Mouse (Mus musculus) hindbrain, embryonic 13.5 days (tissue): ENCODE measurements around the gene 0610010K14Rik. TPM values are rescaled to one million over a fixed set of nuclear protein-coding genes. Genes with fewer than 3 reads are reported as not detected.

Experiments used
- ATAC-seq: fragments of 200-750 bp; cut with Nextera tagmentation; 2 replicates; pipeline ENCODE4 v1.8.0; 2017; ENCODE audit warnings: moderate TSS enrichment; ENCODE audit not compliant: low FRiP score
- H3K27ac ChIP-seq: fragments of 300-500 bp; sonication (generic); 2 replicates; pipeline ENCODE4 v1.5.1; 2015; ENCODE audit warnings: inconsistent platforms, mild to moderate bottlenecking, moderate library complexity
- H3K27me3 ChIP-seq: fragments of 300-500 bp; sonication (generic); 2 replicates; pipeline ENCODE4 v1.6.1; 2015; ENCODE audit warnings: mild to moderate bottlenecking, inconsistent platforms
- H3K36me3 ChIP-seq: fragments of 300-500 bp; sonication (generic); 2 replicates; pipeline ENCODE4 v1.6.1; 2015; ENCODE audit warnings: mild to moderate bottlenecking, inconsistent platforms
- H3K4me1 ChIP-seq: fragments of 300-500 bp; sonication (generic); replicated peaks from 2 replicates; pipeline ENCODE4 v1.6.1; 2015; ENCODE audit warnings: inconsistent platforms
- H3K4me2 ChIP-seq: fragments of 300-500 bp; sonication (generic); 2 replicates; pipeline ENCODE4 v1.6.1; 2015; ENCODE audit warnings: inconsistent platforms, mild to moderate bottlenecking, moderate library complexity
- H3K4me3 ChIP-seq: fragments of 300-500 bp; sonication (generic); 2 replicates; pipeline ENCODE4 v1.5.1; 2015; ENCODE audit warnings: mild to moderate bottlenecking, inconsistent platforms
- H3K9ac ChIP-seq: fragments of 300-500 bp; sonication (generic); 2 replicates; pipeline ENCODE4 v1.6.1; 2015; ENCODE audit warnings: mild to moderate bottlenecking, inconsistent platforms
- H3K9me3 ChIP-seq: fragments of 300-500 bp; sonication (generic); 2 replicates; pipeline ENCODE4 v1.6.1; 2016; ENCODE audit warnings: inconsistent platforms
- WGBS: fragments of 180-500 bp; shearing (Covaris S2); methylation state at CpG from one replicate; pipeline ENCODE4 v1.1.7; 2015; 5-methylcytosine and 5-hydroxymethylcytosine counted together
- microRNA counts: library from miRNA; unstranded; fragments of <30 nt; microRNA quantifications from one replicate; lab custom pipeline; 2016
- microRNA-seq: library from miRNA; unstranded; fragments of <30 nt; microRNA quantifications from one replicate; pipeline ENCODE4, GENCODE M21; 2016
- polyA plus RNA-seq: library from polyadenylated mRNA; unstranded; fragments of >200 nt; fragmentation: Nextera tagmentation; extraction: Ambion mirVana; gene quantifications from 2 replicates; pipeline ENCODE4 v1.2.1, GENCODE M21; 2015

Gene 0610010K14Rik
- polyA plus RNA-seq, 1 experiment from 2014 or later, result 201 TPM

DNA sequence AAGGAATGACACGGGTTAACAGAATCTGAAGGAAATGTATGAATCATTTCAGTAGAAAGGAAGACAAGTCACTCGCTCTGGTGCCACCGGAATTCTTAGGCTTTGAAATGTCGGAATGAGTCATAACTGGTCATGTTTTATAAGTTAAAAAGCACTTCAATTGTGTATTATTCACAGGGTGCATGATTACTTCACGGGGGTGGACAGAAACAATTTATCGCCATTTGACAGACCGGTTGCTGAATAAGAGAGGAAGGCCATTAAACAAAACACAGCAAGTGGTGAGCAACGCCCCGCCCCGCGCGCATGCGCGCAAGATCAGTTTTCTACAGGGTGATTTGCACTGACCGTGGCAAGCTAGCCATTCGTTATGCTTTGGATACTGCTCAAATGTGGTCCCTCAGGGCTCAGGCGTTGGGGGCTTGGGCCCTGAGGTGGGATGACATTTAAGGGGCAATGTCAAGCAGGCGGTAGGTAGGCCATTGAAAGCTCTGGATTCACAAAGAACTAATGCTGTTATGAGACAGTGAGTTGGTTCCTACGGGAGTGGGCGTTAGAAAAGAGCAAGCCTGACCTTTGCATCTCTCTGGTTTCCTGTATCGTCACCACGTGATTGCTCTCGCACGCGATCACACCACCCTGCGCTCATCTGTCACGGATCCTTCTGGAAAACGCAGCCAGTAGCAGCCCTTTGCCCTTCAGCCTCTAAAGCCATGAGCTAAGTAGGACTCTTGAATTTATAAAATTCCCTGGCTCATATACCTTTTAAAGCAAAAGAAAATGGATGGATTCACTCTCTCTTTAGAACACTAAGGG lies 48.2 kb downstream of the 0610010K14Rik start:
- Histone ChIP-seq H3K4me3 (no peak overlapping the region), H3K4me1 (no peaks in the 10 kb centered on the region), H3K4me2 (0 out of 2 replicates have a peak overlapping the region, but pooled peaks have one; percentile 1), H3K27ac (no peak overlapping the region), H3K9me3 (no peaks in the 10 kb centered on the region), H3K36me3 (no peaks in the 10 kb centered on the region), H3K27me3 (no peaks in the 10 kb centered on the region), H3K9ac (no peak overlapping the region)
- no peak for ATAC-seq
- 75% methylated on average over 28 of the region's 28 CpGs for WGBS

MicroRNAs within 50 kb of the gene (microRNA counts, 519-probe panel; counts per million panel counts)
- microRNA mmu-miR-195 (lab: Ali Mortazavi, UCI), result 51.3 counts per million
- 51.3 counts per million for microRNA mmu-miR-497 (lab: Ali Mortazavi, UCI)

Small RNA genes lying within 50 kb of the gene (microRNA-seq; reads per million reads assigned to microRNA genes)
- gene Mir195a (290 reads per million, percentile 62 among the genes with 10 or more reads in this experiment), gene Mir497 (not detected), gene Mir497b (not detected)

Other genes with a start within 250 kb of the 0610010K14Rik start
- gene Gabarap, start 246.8 kb downstream of the 0610010K14Rik start, polyA plus RNA-seq, result 670 and 709 TPM in 2 replicates
- 72.9 and 74.8 TPM in 2 replicates for gene Phf23, start 242.1 kb downstream of the 0610010K14Rik start, polyA plus RNA-seq
- gene Dvl2, start 237.3 kb downstream of the 0610010K14Rik start, polyA plus RNA-seq, result 26.8 and 28.6 TPM in 2 replicates
- gene Acadvl, start 222.5 kb downstream of the 0610010K14Rik start, polyA plus RNA-seq, result 56.9 and 59.4 TPM in 2 replicates
- 28.1 TPM in 2 replicates for gene Dlg4, start 221.0 kb downstream of the 0610010K14Rik start, polyA plus RNA-seq
- 1.5 and 1.7 TPM in 2 replicates for gene Asgr1, start 183.8 kb downstream of the 0610010K14Rik start, polyA plus RNA-seq
- not detected in 2 replicates for gene Asgr2, start 145.3 kb downstream of the 0610010K14Rik start, polyA plus RNA-seq
- 0.88 and 0.95 TPM in 2 replicates for gene Mgl2, start 107.6 kb downstream of the 0610010K14Rik start, polyA plus RNA-seq
- gene Clec10a, start 81.7 kb downstream of the 0610010K14Rik start, polyA plus RNA-seq, result 0.47 and 1.3 TPM in 2 replicates
- gene Slc16a11, start 25.2 kb downstream of the 0610010K14Rik start, polyA plus RNA-seq, result 3.1 and 4.6 TPM in 2 replicates
- gene Slc16a13, start 16.9 kb downstream of the 0610010K14Rik start, polyA plus RNA-seq, result 16.1 and 18.1 TPM in 2 replicates
- 5.0 and 5.5 TPM in 2 replicates for gene Bcl6b, start 8.1 kb downstream of the 0610010K14Rik start, polyA plus RNA-seq
- gene Gm21988, start 1.9 kb upstream of the 0610010K14Rik start, polyA plus RNA-seq, result 12.4 and 14.7 TPM in 2 replicates
- gene Rnasek, start 1.9 kb upstream of the 0610010K14Rik start, polyA plus RNA-seq, result 340 and 342 TPM in 2 replicates
- 2.1 and 2.8 TPM in 2 replicates for gene Alox12, start 17.4 kb upstream of the 0610010K14Rik start, polyA plus RNA-seq
- gene Alox12e, start 84.7 kb upstream of the 0610010K14Rik start, polyA plus RNA-seq, result not detected in 2 replicates
- 0.10 TPM in 1 of 2 replicates, not detected in the other for gene Alox15, start 114.1 kb upstream of the 0610010K14Rik start, polyA plus RNA-seq
- gene Pelp1, start 172.1 kb upstream of the 0610010K14Rik start, polyA plus RNA-seq, result 33.3 and 33.6 TPM in 2 replicates
- gene Arrb2, start 194.7 kb upstream of the 0610010K14Rik start, polyA plus RNA-seq, result 47.6 and 50.2 TPM in 2 replicates
- 43.2 and 45.5 TPM in 2 replicates for gene Med11, start 214.0 kb upstream of the 0610010K14Rik start, polyA plus RNA-seq
- gene Zmynd15, start 221.5 kb upstream of the 0610010K14Rik start, polyA plus RNA-seq, result 0.45 and 0.98 TPM in 2 replicates
- 4.6 and 6.7 TPM in 2 replicates for gene Cxcl16, start 222.1 kb upstream of the 0610010K14Rik start, polyA plus RNA-seq